Mouse (Mus musculus) CH12F3 (cell line): ENCODE measurements around the gene Abi1.
"Not testable (repeated sequence)": the region's sequence is repeated elsewhere in the genome, so short reads cannot be mapped to it uniquely, and the experiment has no call there.

Source experiments
- in situ Hi-C: fragments of 300-500 bp; cut with MboI; formaldehyde crosslinking; loops from 2 replicates; pipeline ENCODE4 v1.14.3; 2020; ENCODE audit warnings: low sequenced_read_pairs

The Abi1 gene

DNA sequence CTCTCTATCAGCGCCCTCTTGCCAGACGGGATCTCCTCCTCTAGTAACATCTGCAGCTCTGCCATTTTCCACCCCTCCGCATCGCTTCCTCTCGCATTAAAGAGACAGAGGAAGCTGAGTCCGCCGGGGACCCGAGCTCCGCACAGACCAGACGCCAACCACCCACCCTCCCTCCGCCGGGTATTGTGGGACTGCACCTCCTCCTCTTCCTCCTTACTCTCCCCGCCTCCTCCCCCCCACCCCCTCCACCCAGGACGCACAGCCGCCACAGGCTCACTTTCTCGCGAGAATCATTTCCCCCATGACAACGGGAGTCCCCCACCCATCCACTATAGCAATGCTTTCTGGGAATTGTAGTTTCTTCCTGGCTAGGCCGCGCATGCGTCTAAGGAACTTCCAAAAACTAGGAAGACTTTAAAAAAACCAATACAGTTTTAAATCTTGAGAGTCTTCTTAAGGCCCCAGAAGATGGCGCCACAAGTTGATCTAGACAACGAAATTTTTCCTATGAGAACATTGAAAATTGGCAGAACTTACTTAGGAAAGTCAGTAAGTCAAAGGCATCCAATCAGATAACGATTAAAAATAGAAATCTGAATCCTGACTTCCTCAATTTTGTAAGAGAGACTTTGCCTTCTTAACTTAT is at the start of gene Abi1:
Abi1 (minus strand) TSS at position 241 of the 646 bp plus-strand sequence.
- in situ Hi-C loops = no loop called here

- in situ Hi-C loops = no loop called here
These were observed 44.5 kb upstream of the Abi1 start for GRCm38 (mm10) chr2:23084540-23084939.

- in situ Hi-C loops = no loop called here
These were observed 38.5 kb upstream of the Abi1 start for GRCm38 (mm10) chr2:23078588-23078987.

GRCm38 (mm10) chr2:23077693-23078092 is 37.7 kb upstream of the Abi1 start:
- in situ Hi-C loops = no loop called here

GRCm38 (mm10) chr2:23076783-23077182 is 36.7 kb upstream of the Abi1 start:
- in situ Hi-C loops = no loop called here

DNA sequence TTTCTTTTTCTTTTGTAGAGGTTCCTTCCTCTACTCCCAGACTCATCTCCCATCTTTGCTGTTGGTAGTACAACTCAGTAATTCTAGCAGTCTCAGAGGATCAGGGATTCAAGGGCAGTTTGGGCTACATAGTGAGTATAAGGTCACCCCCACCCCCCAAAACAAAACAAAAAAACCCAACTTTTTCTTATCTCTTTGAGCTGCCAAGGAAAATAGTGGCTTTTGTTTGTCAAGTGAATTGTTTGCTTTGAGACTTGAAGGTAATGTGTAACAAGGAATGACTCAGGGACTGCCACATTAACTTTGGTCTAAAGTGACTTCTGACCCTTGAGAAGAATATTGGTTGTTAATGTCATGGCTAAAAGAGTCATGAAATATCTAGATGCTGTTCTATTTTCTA is 35.8 kb upstream of the Abi1 start:
- in situ Hi-C loops = no loop called here

DNA sequence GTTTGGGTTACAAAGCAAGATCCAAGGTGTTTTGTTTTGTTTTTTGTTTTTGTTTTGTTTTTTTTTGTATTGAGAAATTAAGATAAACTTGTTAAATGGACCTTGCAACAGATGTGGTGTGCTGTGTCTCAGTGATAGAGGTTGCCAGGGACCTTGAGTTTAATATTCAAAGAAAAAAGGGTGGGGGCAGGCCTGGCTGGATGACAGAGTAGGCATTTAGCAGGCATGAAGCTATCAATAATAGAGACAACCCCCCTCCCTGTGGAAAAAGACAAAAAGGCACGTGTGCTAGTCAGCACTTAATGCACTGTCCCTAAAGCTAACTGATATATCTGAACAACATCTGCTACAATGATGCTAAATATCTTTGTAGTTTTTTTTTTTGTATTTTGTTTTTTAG is 31.4 kb upstream of the Abi1 start:
- in situ Hi-C loops = no loop called here

DNA sequence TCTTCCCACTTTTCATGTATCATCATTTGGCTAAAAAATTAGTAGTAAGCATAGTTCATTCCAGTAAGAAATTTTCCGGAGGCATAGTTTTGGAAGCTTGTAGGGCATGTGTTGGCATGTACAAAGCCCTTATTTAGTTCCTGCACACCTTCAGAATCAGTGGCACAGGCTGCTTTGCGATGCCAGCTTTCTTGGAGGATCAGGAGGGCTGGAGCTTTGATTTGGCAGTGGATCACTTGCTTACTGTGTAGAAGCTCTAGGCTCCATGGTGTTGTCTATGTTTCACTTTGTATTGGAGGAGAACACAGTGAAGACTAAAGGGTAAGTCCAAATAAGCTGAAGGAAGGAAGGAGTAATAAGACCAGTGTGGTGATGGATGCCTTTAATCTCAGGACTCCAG is 30.4 kb upstream of the Abi1 start:
- in situ Hi-C loops = no loop called here

- in situ Hi-C loops = no loop called here
These were observed 29.1 kb upstream of the Abi1 start for GRCm38 (mm10) chr2:23068894-23069744.

DNA sequence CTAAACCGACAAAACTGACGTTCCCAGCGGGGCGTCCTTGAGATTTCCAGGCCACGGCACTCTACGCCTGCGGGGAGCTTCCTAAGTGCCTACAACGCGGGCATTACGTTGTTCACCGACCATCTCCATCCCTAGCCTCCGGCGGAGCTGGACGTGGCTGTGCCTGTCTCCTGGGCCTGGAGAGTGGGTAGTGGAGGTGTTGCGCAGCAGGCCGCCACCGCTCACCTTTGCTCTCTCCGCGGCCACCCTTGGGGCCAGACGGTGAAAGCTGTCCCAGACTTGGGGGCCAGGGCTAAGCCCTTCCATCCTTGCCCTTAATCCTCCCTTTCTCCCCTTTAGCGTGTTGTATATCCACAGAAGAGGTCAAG is 28.3 kb upstream of the Abi1 start:
- in situ Hi-C loops = no loop called here

- in situ Hi-C loops = no loop called here
These were observed 27.7 kb upstream of the Abi1 start, which contains the start of gene Acbd5 for GRCm38 (mm10) chr2:23067552-23068369. Gene Acbd5, plus strand, starts transcription at chr2:23068167.

DNA sequence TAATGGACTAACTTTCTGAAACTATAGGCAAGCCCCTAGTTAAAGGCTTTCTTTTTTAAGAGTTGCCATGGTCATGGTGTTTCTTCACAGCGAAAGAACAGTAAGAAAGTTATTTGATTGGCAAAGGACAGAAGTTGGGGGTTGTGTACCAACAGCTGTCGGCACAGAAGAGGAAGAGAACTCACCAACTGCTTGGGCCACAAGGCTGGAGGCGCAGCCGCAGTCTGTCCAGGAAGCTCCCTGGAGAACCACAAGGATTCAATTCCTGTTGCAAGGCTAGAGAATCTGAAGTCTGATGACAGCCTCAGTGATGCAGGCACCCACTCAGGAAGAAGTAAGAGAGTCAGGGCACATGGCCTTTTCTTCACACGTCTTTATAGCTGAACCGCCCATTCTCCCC is 12.5 kb upstream of the Abi1 start:
- in situ Hi-C loops = no loop called here

GRCm38 (mm10) chr2:23051890-23052289 is 11.8 kb upstream of the Abi1 start:
- in situ Hi-C loops = no loop called here

DNA sequence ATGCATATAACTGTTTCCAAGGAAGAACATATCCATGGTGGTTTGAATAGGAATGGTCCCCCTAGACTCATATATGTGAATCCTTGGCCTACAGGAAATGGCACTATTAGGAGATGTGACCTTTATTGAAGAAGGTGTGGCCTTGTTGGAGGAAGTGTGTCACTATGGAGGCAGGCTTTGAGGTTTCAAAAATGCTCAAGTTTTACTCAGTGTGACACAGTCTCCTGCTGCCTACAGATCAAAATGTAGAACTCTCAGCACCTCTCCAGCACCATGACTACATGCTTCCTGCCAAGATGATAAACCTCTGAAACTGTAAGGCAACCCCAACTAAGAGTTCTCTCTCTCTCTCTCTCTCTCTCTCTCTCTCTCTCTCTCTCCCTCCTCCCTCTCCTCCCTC is 8.0 kb upstream of the Abi1 start:
- in situ Hi-C loops = no loop called here

DNA sequence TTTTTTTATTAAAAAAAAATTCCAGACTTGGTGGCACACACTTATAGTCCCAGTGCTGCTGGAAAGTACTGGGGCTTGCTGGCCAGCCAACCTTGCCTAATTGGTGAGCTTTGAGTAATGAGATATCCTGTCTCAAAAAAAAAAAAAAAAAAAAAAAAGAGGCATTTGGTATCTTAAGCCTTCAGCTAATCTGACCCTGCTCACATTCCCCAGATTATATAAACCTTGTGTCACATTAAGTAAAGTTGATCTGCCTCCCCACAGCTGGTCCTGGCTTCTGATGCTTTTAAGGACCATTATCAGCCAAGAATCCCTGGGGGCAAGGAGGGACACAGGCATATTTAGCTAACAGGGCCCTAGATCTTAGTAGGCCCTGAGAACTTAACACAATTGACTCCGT is 5.7 kb upstream of the Abi1 start:
- in situ Hi-C loops = no loop called here

- in situ Hi-C loops = no loop called here
These were observed 2.1 kb upstream of the Abi1 start for GRCm38 (mm10) chr2:23042189-23042588.

- in situ Hi-C loops = no loop called here
These were observed 1.4 kb upstream of the Abi1 start for GRCm38 (mm10) chr2:23041457-23041856.

- in situ Hi-C loops = not testable (repeated sequence)
These were observed 649 bp upstream of the Abi1 start for GRCm38 (mm10) chr2:23040690-23041089.

GRCm38 (mm10) chr2:23039082-23040000 is 700 bp downstream of the Abi1 start:
- in situ Hi-C loops = no loop called here

- in situ Hi-C loops = no loop called here
These were observed 4.6 kb downstream of the Abi1 start for GRCm38 (mm10) chr2:23035467-23035866.
